Mouse (Mus musculus) heart, embryonic 16.5 days (tissue): ENCODE data around the gene Magi1. TPM values are rescaled to one million over a fixed set of nuclear protein-coding genes. Genes with fewer than 3 reads are reported as not detected.

ENCODE experiments used
- ATAC-seq: fragments of 200-750 bp; cut with Nextera tagmentation; replicated peaks from 2 replicates; pipeline ENCODE4 v1.8.0; 2017; ENCODE audit warnings: moderate number of reproducible peaks; ENCODE audit not compliant: insufficient read depth, low FRiP score; ENCODE audit errors: extremely low read depth
- H3K27ac ChIP-seq: fragments of 300-500 bp; sonication (generic); 2 replicates; pipeline ENCODE4 v1.5.1; 2014; ENCODE audit warnings: mild to moderate bottlenecking, low read length, control low read depth, moderate library complexity
- H3K27me3 ChIP-seq: fragments of 300-500 bp; sonication (generic); 2 replicates; pipeline ENCODE4 v1.6.1; 2014; ENCODE audit warnings: low read length, mixed read lengths; ENCODE audit not compliant: control insufficient read depth, insufficient read depth
- H3K36me3 ChIP-seq: fragments of 300-500 bp; sonication (generic); 2 replicates; pipeline ENCODE4 v1.6.1; 2014; ENCODE audit not compliant: control insufficient read depth, insufficient read depth
- H3K4me1 ChIP-seq: fragments of 300-500 bp; sonication (generic); 2 replicates; pipeline ENCODE4 v1.6.1; 2014; ENCODE audit warnings: low read length, mixed read lengths; ENCODE audit not compliant: control insufficient read depth, insufficient read depth
- H3K4me2 ChIP-seq: fragments of 300-500 bp; sonication (generic); 2 replicates; pipeline ENCODE4 v1.6.1; 2014; ENCODE audit warnings: low read depth, mild to moderate bottlenecking, control low read depth, low read length
- H3K4me3 ChIP-seq: fragments of 300-500 bp; sonication (generic); 2 replicates; pipeline ENCODE4 v1.5.1; 2014; ENCODE audit warnings: mild to moderate bottlenecking, control low read depth, low read length
- H3K9ac ChIP-seq: fragments of 300-500 bp; sonication (generic); 2 replicates; pipeline ENCODE4 v1.6.1; 2014; ENCODE audit warnings: low read length, control low read depth
- H3K9me3 ChIP-seq: fragments of 300-500 bp; sonication (generic); replicated peaks from 2 replicates; pipeline ENCODE4 v1.6.1; 2016; ENCODE audit warnings: low read length; ENCODE audit not compliant: control insufficient read depth
- WGBS: fragments of 180-500 bp; shearing (Covaris S2); extraction: QIAGEN DNeasy Blood & Tissue Kit; methylation state at CpG from one replicate; pipeline ENCODE4 v1.1.7; 2014; 5-methylcytosine and 5-hydroxymethylcytosine counted together
- polyA plus RNA-seq: library from polyadenylated mRNA; unstranded; fragments of >200 nt; fragmentation: Nextera tagmentation; extraction: Ambion mirVana; gene quantifications from 2 replicates; pipeline ENCODE4 v1.2.1, GENCODE M21; 2015

The Magi1 gene
- polyA plus RNA-seq, 1 experiment from 2014 or later: 6.3 TPM

DNA sequence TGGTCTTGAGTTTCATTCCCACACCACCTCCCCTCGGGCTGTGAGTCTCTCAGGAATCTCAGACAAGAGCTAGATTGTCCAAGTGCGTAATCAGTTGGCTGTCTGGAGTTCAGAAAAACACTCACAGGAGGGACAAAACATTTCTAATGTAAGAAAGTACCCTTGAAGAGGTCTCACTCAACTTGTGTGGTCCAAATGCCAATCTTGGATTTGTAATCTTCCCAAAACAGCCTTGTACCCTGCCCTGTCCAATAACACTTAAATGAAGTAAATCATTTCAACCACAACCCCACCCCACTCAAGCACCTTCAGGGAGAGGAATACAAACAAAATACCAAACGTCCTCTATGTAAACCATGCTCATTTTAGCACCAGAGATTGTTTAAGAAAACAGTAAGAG is 82.8 kb downstream of the Magi1 start:
- no peaks in the 10 kb centered on the region for H3K27me3 ChIP-seq
- H3K36me3 ChIP-seq: no peaks in the 10 kb centered on the region
- no peak overlapping the region for H3K4me3 ChIP-seq
- H3K4me1 ChIP-seq: peaks cover 48% of the 10 kb centered on the region
- no peak overlapping the region for H3K9ac ChIP-seq
- no peak for ATAC-seq
- H3K4me2 ChIP-seq: no peak overlapping the region
- H3K9me3 ChIP-seq: no peaks in the 10 kb centered on the region
- 34% methylated on average over 3 of the region's 3 CpGs for WGBS
- H3K27ac ChIP-seq: no peak overlapping the region

GRCm38 (mm10) chr6:94199696-94200095 is 84.0 kb downstream of the Magi1 start:
- Histone ChIP-seq H3K9me3 (no peaks in the 10 kb centered on the region), H3K27me3 (no peaks in the 10 kb centered on the region), H3K4me3 (no peak overlapping the region), H3K9ac (no peak overlapping the region), H3K4me1 (peaks cover 45% of the 10 kb centered on the region), H3K36me3 (no peaks in the 10 kb centered on the region), H3K4me2 (no peak overlapping the region), H3K27ac (peak overlapping the region; percentile 15; the same call in 1 of the 2 replicates)
- ATAC-seq: 0 out of 2 replicates have a peak, but pooled peaks have one; percentile 52
- WGBS: 71% methylated on average over 2 of the region's 2 CpGs

GRCm38 (mm10) chr6:94197831-94198230 is 85.9 kb downstream of the Magi1 start:
- no peaks in the 10 kb centered on the region for H3K9me3 ChIP-seq
- H3K4me3 ChIP-seq: no peak overlapping the region
- no peak for ATAC-seq
- 64% methylated on average over 1 of the region's 1 CpGs for WGBS
- H3K4me2 ChIP-seq: no peak overlapping the region
- peaks cover 34% of the 10 kb centered on the region for H3K4me1 ChIP-seq
- no peak overlapping the region for H3K27ac ChIP-seq
- H3K9ac ChIP-seq: no peak overlapping the region
- H3K36me3 ChIP-seq: no peaks in the 10 kb centered on the region
- H3K27me3 ChIP-seq: no peaks in the 10 kb centered on the region

- Histone ChIP-seq H3K36me3 (no peaks in the 10 kb centered on the region), H3K4me1 (peaks cover 28% of the 10 kb centered on the region), H3K4me2 (no peak overlapping the region), H3K27ac (no peak overlapping the region), H3K27me3 (no peaks in the 10 kb centered on the region), H3K9me3 (no peaks in the 10 kb centered on the region), H3K9ac (no peak overlapping the region), H3K4me3 (no peak overlapping the region)
- no peak for ATAC-seq
- 73% methylated on average over 14 of the region's 14 CpGs for WGBS
Measured at GRCm38 (mm10) chr6:94195303-94195911, 88.3 kb downstream of the Magi1 start.

DNA sequence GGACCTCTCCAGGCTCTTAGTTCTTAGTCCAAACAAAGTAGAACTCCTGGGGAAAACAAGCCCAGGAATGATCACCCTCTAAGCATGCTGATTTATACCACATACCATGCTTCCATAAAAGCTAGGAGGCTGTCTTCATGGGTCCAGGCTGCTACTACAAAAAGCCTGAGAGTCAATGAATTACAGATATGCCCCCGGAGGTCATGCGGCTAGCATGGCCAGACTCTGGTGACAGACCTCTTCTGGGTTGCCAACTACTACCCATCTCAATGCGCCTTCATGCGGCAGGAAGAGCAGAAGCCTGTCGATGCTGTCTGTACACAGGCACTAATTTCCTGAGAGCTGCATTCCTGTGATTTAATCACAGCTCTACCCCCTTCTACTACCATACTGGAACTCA is 92.9 kb downstream of the Magi1 start:
- Histone ChIP-seq H3K4me3 (no peak overlapping the region), H3K4me1 (peaks cover 47% of the 10 kb centered on the region), H3K27ac (no peak overlapping the region), H3K36me3 (no peaks in the 10 kb centered on the region), H3K4me2 (no peak overlapping the region), H3K27me3 (no peaks in the 10 kb centered on the region), H3K9ac (no peak overlapping the region), H3K9me3 (no peaks in the 10 kb centered on the region)
- no peak for ATAC-seq
- WGBS: 56% methylated on average over 5 of the region's 5 CpGs

- no peak overlapping the region for H3K4me3 ChIP-seq
- H3K4me2 ChIP-seq: no peak overlapping the region
- H3K4me1 ChIP-seq: peaks cover 44% of the 10 kb centered on the region
- H3K9ac ChIP-seq: no peak overlapping the region
- WGBS: 41% methylated on average over 5 of the region's 5 CpGs
- no peaks in the 10 kb centered on the region for H3K27me3 ChIP-seq
- 0 out of 2 replicates have a peak, but pooled peaks have one; percentile 38 for ATAC-seq
- H3K9me3 ChIP-seq: no peaks in the 10 kb centered on the region
- no peaks in the 10 kb centered on the region for H3K36me3 ChIP-seq
- peak overlapping the region; percentile 21; the same call in 1 of the 2 replicates for H3K27ac ChIP-seq
Measured at GRCm38 (mm10) chr6:94189379-94189778, 94.3 kb downstream of the Magi1 start.

DNA sequence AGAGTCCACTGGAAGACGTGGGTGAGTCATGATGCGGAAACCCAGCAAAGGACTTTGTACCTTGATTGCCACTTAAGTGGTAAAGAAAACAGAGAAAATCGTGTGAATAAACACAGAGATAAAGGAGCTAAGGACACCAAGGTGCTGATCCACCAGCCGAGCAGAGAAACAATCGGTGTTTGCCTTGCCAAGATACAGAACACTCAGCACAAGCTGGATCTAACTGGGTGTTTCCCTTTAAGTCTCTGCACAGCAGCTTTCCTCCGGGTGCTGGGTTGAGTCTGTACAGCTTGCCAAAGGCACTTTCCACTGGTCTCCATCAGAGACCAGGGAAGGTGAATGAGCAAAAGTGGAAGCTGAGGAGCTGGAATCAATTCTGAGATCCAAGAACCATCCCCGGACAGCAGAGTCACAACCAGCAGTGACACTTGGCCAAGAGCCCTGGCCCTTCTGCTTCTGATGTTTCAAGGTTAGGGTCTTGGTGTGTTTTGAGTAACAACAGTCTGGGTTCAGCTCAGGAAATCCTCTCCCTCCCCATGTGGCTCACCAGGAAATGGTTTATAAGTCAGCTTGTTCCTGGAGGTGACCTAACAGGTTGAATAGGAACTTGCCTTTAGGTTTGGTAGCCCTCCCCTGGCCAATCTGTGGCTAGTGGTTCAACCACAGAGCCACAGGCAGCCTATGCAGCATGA is 96.9 kb downstream of the Magi1 start:
- H3K9me3 ChIP-seq: no peaks in the 10 kb centered on the region
- WGBS: 34% methylated on average over 7 of the region's 7 CpGs
- H3K4me2 ChIP-seq: 0 out of 2 replicates have a peak overlapping the region, but pooled peaks have one; percentile 5
- peaks cover 62% of the 10 kb centered on the region for H3K4me1 ChIP-seq
- no peaks in the 10 kb centered on the region for H3K27me3 ChIP-seq
- peak overlapping the region; percentile 49 for H3K27ac ChIP-seq
- no peak for ATAC-seq
- H3K36me3 ChIP-seq: no peaks in the 10 kb centered on the region
- H3K4me3 ChIP-seq: no peak overlapping the region
- no peak overlapping the region for H3K9ac ChIP-seq

DNA sequence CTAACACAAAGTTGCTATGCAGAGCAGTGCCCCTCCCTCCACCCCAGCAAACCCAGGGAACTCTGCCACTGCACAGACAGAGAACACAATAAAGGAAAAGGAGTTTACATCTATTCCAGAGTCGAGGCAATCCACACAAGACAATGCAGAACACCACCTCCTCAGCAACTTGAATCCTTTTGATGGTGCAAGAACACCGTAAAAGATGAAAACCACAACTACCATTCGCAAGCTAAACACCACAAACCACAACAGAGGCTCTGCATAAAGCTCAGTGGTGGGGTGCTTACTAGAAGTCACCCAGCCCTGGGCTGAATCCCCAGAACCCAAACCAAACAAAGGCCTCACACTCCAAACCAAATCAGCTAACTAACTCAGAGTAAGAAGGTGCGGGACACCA is 99.4 kb downstream of the Magi1 start:
- 74% methylated on average over 4 of the region's 4 CpGs for WGBS
- H3K4me3 ChIP-seq: no peak overlapping the region
- peak overlapping the region; percentile 61; the same call in 1 of the 2 replicates for H3K4me2 ChIP-seq
- peaks cover 52% of the 10 kb centered on the region for H3K4me1 ChIP-seq
- peak overlapping the region; percentile 83 for H3K27ac ChIP-seq
- ATAC-seq: no peak
- no peaks in the 10 kb centered on the region for H3K27me3 ChIP-seq
- no peaks in the 10 kb centered on the region for H3K36me3 ChIP-seq
- H3K9ac ChIP-seq: no peak overlapping the region
- no peaks in the 10 kb centered on the region for H3K9me3 ChIP-seq

- Histone ChIP-seq H3K27ac (peak overlapping the region; percentile 83), H3K27me3 (no peaks in the 10 kb centered on the region), H3K9ac (0 out of 2 replicates have a peak overlapping the region, but pooled peaks have one; percentile 3), H3K4me3 (peak overlapping the region; percentile 35), H3K4me1 (peaks cover 47% of the 10 kb centered on the region), H3K36me3 (no peaks in the 10 kb centered on the region), H3K4me2 (peak overlapping the region; percentile 61), H3K9me3 (no peaks in the 10 kb centered on the region)
- WGBS: 11% methylated on average over 14 of the region's 14 CpGs
- ATAC-seq: peak; percentile 61
Measured at GRCm38 (mm10) chr6:94183354-94183851, 100.3 kb downstream of the Magi1 start.
